Mouse (Mus musculus) skeletal muscle tissue, adult 2 months (tissue): ENCODE data around the gene Eif3j1.
"Not testable (repeated sequence)": the region's sequence is repeated elsewhere in the genome, so short reads cannot be mapped to it uniquely, and the experiment has no call there.

Experiments used
- DNase-seq: peaks from one replicate; pipeline ENCODE4 v3.0.0-alpha.2; 2012; ENCODE audit warnings: low read depth, low spot score

Gene Eif3j1

DNA sequence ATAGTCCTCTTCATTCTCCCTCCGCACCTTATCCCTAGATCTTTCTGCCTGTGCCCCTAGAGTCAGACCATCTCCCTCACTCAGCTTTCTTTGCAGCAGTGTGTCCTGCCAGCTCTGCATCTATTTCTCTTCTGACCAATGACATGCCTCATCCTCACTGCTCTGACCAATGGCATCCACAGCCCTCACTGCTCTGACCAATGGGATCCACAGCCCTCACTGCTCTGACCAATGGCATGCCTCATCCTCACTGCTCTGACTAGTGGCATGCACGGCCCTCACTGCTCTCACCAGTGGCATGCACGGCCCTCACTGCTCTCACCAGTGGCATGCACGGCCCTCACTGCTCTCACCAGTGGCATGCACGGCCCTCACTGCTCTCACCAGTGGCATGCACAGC is 69.3 kb downstream of the Eif3j1 start:
- DNase-seq, result not testable (repeated sequence)

DNA sequence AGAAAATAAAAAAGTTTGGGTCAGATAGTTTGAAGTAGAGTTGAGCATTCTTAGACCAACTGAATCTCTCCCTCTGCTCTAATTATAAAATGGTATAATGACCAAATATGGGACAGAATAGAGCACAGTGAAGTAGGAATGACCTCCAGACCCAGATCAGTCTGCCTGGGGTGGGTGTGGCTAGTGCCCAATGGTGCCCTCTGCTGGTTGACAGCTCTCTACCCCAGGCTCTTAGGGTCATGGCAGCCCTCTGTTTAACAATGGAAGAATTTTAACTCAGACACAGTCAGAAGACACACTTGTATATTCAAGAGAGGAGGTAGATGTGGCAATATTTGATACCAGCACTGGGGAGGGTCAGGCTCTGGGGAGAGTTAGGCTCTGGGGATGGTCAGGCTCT is 73.7 kb downstream of the Eif3j1 start:
- no peak for DNase-seq
